Mouse (Mus musculus): ENCODE data around the gene Dffa. TPM values are rescaled to one million over a fixed set of nuclear protein-coding genes. Genes with fewer than 3 reads are reported as not detected.
A peak's percentile ranks its signal among the peaks of the same experiment; 100 is the strongest.

Dffa gene
- total and polyA plus RNA-seq, 2 experiments from 2014 or later: 18.0 to 24.3 TPM

- ATAC-seq (no peak), DNase-seq (no peak)
- Histone ChIP-seq H3K4me2 (ENCODE audit: low read depth) (no peak overlapping the region), H3K4me1 (ENCODE audit: insufficient read depth) (no peaks in the 10 kb centered on the region), H3K4me3 (ENCODE audit: low read depth, low read length) (no peak overlapping the region), H3K9me3 (ENCODE audit: low read length) (no peaks in the 10 kb centered on the region), H3K27me3 (ENCODE audit: insufficient read depth, low read length) (no peaks in the 10 kb centered on the region), H3K36me3 (ENCODE audit: insufficient read depth) (peaks cover 86% of the 10 kb centered on the region), H3K27ac (ENCODE audit: low read depth, low read length) (no peak overlapping the region), H3K9ac (no peak overlapping the region)
- no peak for TF ChIP-seq CTCF (IDR thresholded peaks at IDR 0.05; ENCODE audit: low read depth)
- 95% methylated on average over 6 of the region's 6 CpGs for WGBS
Observed at GRCm38 (mm10) chr4:149155711-149156110, 51.8 kb downstream of the Dffa start.

GRCm38 (mm10) chr4:149157415-149157973 is 53.5 kb downstream of the Dffa start:
- 88% methylated on average over 8 of the region's 8 CpGs for WGBS
- no peaks in the 10 kb centered on the region for H3K9me3 ChIP-seq (ENCODE audit: low read length)
- H3K36me3 ChIP-seq (ENCODE audit: insufficient read depth): peaks cover 89% of the 10 kb centered on the region
- H3K9ac ChIP-seq: no peak overlapping the region
- no peak overlapping the region for H3K4me3 ChIP-seq (ENCODE audit: low read depth, low read length)
- ATAC-seq: no peak
- TF ChIP-seq CTCF (IDR thresholded peaks at IDR 0.05; ENCODE audit: low read depth): no peak
- no peak overlapping the region for H3K27ac ChIP-seq (ENCODE audit: low read depth, low read length)
- H3K27me3 ChIP-seq (ENCODE audit: insufficient read depth, low read length): no peaks in the 10 kb centered on the region
- H3K4me2 ChIP-seq (ENCODE audit: low read depth): no peak overlapping the region
- no peak for DNase-seq
- H3K4me1 ChIP-seq (ENCODE audit: insufficient read depth): no peaks in the 10 kb centered on the region

GRCm38 (mm10) chr4:149159203-149159602 is 55.3 kb downstream of the Dffa start:
- H3K9ac ChIP-seq: no peak overlapping the region
- no peaks in the 10 kb centered on the region for H3K4me1 ChIP-seq (ENCODE audit: insufficient read depth)
- H3K27ac ChIP-seq (ENCODE audit: low read depth, low read length): no peak overlapping the region
- WGBS: 98% methylated on average over 2 of the region's 2 CpGs
- peaks cover 81% of the 10 kb centered on the region for H3K36me3 ChIP-seq (ENCODE audit: insufficient read depth)
- no peak for TF ChIP-seq CTCF (IDR thresholded peaks at IDR 0.05; ENCODE audit: low read depth)
- no peak overlapping the region for H3K4me3 ChIP-seq (ENCODE audit: low read depth, low read length)
- no peak for ATAC-seq
- no peaks in the 10 kb centered on the region for H3K27me3 ChIP-seq (ENCODE audit: insufficient read depth, low read length)
- no peaks in the 10 kb centered on the region for H3K9me3 ChIP-seq (ENCODE audit: low read length)
- no peak overlapping the region for H3K4me2 ChIP-seq (ENCODE audit: low read depth)
- DNase-seq: no peak

- no peak overlapping the region for H3K9ac ChIP-seq
- WGBS: 91% methylated on average over 13 of the region's 13 CpGs
- H3K27ac ChIP-seq (ENCODE audit: low read depth, low read length): no peak overlapping the region
Observed at GRCm38 (mm10) chr4:149159891-149160290, 55.9 kb downstream of the Dffa start.

GRCm38 (mm10) chr4:149161166-149161565 is 57.2 kb downstream of the Dffa start:
- H3K27me3 ChIP-seq (ENCODE audit: insufficient read depth, low read length): no peaks in the 10 kb centered on the region
- H3K9me3 ChIP-seq (ENCODE audit: low read length): no peaks in the 10 kb centered on the region
- DNase-seq: no peak
- peaks cover 65% of the 10 kb centered on the region for H3K36me3 ChIP-seq (ENCODE audit: insufficient read depth)
- no peak overlapping the region for H3K9ac ChIP-seq
- no peak for TF ChIP-seq CTCF (IDR thresholded peaks at IDR 0.05; ENCODE audit: low read depth)
- no peak overlapping the region for H3K4me3 ChIP-seq (ENCODE audit: low read depth, low read length)
- ATAC-seq: no peak
- H3K4me2 ChIP-seq (ENCODE audit: low read depth): no peak overlapping the region
- H3K27ac ChIP-seq (ENCODE audit: low read depth, low read length): no peak overlapping the region
- WGBS: 90% methylated on average over 6 of the region's 6 CpGs
- H3K4me1 ChIP-seq (ENCODE audit: insufficient read depth): peaks cover 6% of the 10 kb centered on the region; the same call in 1 of the 2 replicates

More at GRCm38 (mm10) chr4:149159891-149160290, 55.9 kb downstream of the Dffa start:
- Histone ChIP-seq H3K4me1 (ENCODE audit: insufficient read depth) (no peaks in the 10 kb centered on the region), H3K27me3 (ENCODE audit: insufficient read depth, low read length) (no peaks in the 10 kb centered on the region), H3K9me3 (ENCODE audit: low read length) (no peaks in the 10 kb centered on the region), H3K36me3 (ENCODE audit: insufficient read depth) (peaks cover 74% of the 10 kb centered on the region), H3K4me3 (ENCODE audit: low read depth, low read length) (no peak overlapping the region), H3K4me2 (ENCODE audit: low read depth) (no peak overlapping the region)
- TF ChIP-seq CTCF (IDR thresholded peaks at IDR 0.05; ENCODE audit: low read depth): no peak
- DNase-seq (no peak), ATAC-seq (no peak)

- no peak overlapping the region for H3K4me2 ChIP-seq (ENCODE audit: low read depth)
- H3K36me3 ChIP-seq (ENCODE audit: insufficient read depth): peaks cover 46% of the 10 kb centered on the region
- ATAC-seq (no peak), DNase-seq (no peak)
- no peaks in the 10 kb centered on the region for H3K9me3 ChIP-seq (ENCODE audit: low read length)
- H3K4me3 ChIP-seq (ENCODE audit: low read depth, low read length): no peak overlapping the region
- no peak overlapping the region for H3K9ac ChIP-seq
- H3K4me1 ChIP-seq (ENCODE audit: insufficient read depth): peaks cover 6% of the 10 kb centered on the region; the same call in 1 of the 2 replicates
- TF ChIP-seq CTCF (IDR thresholded peaks at IDR 0.05; ENCODE audit: low read depth): no peak
- WGBS: 49% methylated on average over 1 of the region's 1 CpGs
- H3K27me3 ChIP-seq (ENCODE audit: insufficient read depth, low read length): no peaks in the 10 kb centered on the region
- no peak overlapping the region for H3K27ac ChIP-seq (ENCODE audit: low read depth, low read length)
Observed at GRCm38 (mm10) chr4:149163196-149163595, 59.2 kb downstream of the Dffa start.

- no peaks in the 10 kb centered on the region for H3K27me3 ChIP-seq (ENCODE audit: insufficient read depth, low read length)
- peaks cover 6% of the 10 kb centered on the region; the same call in 1 of the 2 replicates for H3K4me1 ChIP-seq (ENCODE audit: insufficient read depth)
- H3K36me3 ChIP-seq (ENCODE audit: insufficient read depth): peaks cover 36% of the 10 kb centered on the region
- no peak overlapping the region for H3K9ac ChIP-seq
- H3K4me2 ChIP-seq (ENCODE audit: low read depth): no peak overlapping the region
- H3K9me3 ChIP-seq (ENCODE audit: low read length): no peaks in the 10 kb centered on the region
- ATAC-seq (no peak), DNase-seq (no peak)
- H3K27ac ChIP-seq (ENCODE audit: low read depth, low read length): no peak overlapping the region
- TF ChIP-seq CTCF (IDR thresholded peaks at IDR 0.05; ENCODE audit: low read depth): peak; percentile 19; the same call in 1 of the 2 replicates
- no peak overlapping the region for H3K4me3 ChIP-seq (ENCODE audit: low read depth, low read length)
- 68% methylated on average over 5 of the region's 5 CpGs for WGBS
Observed at GRCm38 (mm10) chr4:149164150-149164549, 60.2 kb downstream of the Dffa start.
